Mouse (Mus musculus) forebrain, embryonic 15.5 days (tissue): ENCODE measurements around the gene Rpl29. TPM values are rescaled to one million over a fixed set of nuclear protein-coding genes. Genes with fewer than 3 reads are reported as not detected.

Experiments
- ATAC-seq: fragments of 200-750 bp; cut with Nextera tagmentation; replicated peaks from 2 replicates; pipeline ENCODE4 v1.8.0; 2017; ENCODE audit warnings: mild to moderate bottlenecking, moderate TSS enrichment, moderate library complexity
- H3K27ac ChIP-seq: fragments of 300-500 bp; sonication (generic); replicated peaks from 2 replicates; pipeline ENCODE4 v1.5.1; 2015; ENCODE audit warnings: mild to moderate bottlenecking, inconsistent platforms
- H3K27me3 ChIP-seq: fragments of 300-500 bp; sonication (generic); 2 replicates; pipeline ENCODE4 v1.6.1; 2015; ENCODE audit warnings: inconsistent platforms
- H3K36me3 ChIP-seq: fragments of 300-500 bp; sonication (generic); 2 replicates; pipeline ENCODE4 v1.6.1; 2015; ENCODE audit warnings: mild to moderate bottlenecking, inconsistent platforms
- H3K4me1 ChIP-seq: fragments of 300-500 bp; sonication (generic); 2 replicates; pipeline ENCODE4 v1.6.1; 2015; ENCODE audit warnings: inconsistent platforms
- H3K4me2 ChIP-seq: fragments of 300-500 bp; sonication (generic); replicated peaks from 2 replicates; pipeline ENCODE4 v1.6.1; 2015; ENCODE audit warnings: mild to moderate bottlenecking, inconsistent platforms
- H3K4me3 ChIP-seq: fragments of 300-500 bp; sonication (generic); 2 replicates; pipeline ENCODE4 v1.5.1; 2015; ENCODE audit warnings: mild to moderate bottlenecking, inconsistent platforms
- H3K9ac ChIP-seq: fragments of 300-500 bp; sonication (generic); replicated peaks from 2 replicates; pipeline ENCODE4 v1.6.1; 2015; ENCODE audit warnings: mild to moderate bottlenecking, inconsistent platforms
- H3K9me3 ChIP-seq: fragments of 300-500 bp; sonication (generic); 2 replicates; pipeline ENCODE4 v1.6.1; 2016; ENCODE audit warnings: inconsistent platforms
- WGBS: fragments of 180-500 bp; shearing (Covaris S2); methylation state at CpG from one replicate; pipeline ENCODE4 v1.1.7; 2015; ENCODE audit warnings: mixed read lengths; 5-methylcytosine and 5-hydroxymethylcytosine counted together
- polyA plus RNA-seq: library from polyadenylated mRNA; unstranded; fragments of >200 nt; fragmentation: Nextera tagmentation; extraction: Ambion mirVana; gene quantifications from 2 replicates; pipeline ENCODE4 v1.2.1, GENCODE M21; 2015

Rpl29 gene
- polyA plus RNA-seq, 1 experiment from 2014 or later = 615 TPM

GRCm38 (mm10) chr9:106477649-106478048, 48.4 kb downstream of the Rpl29 start:
- Histone ChIP-seq H3K27ac (no peak overlapping the region), H3K4me3 (peak overlapping the region; percentile 67), H3K4me1 (peaks cover 32% of the 10 kb centered on the region), H3K36me3 (peaks cover under 1% of the 10 kb centered on the region; the same call in 1 of the 2 replicates), H3K9me3 (no peaks in the 10 kb centered on the region), H3K4me2 (peak overlapping the region; percentile 79), H3K27me3 (no peaks in the 10 kb centered on the region), H3K9ac (peak overlapping the region; percentile 50)
- ATAC-seq = no peak
- 4% methylated on average over 16 of the region's 16 CpGs for WGBS

GRCm38 (mm10) chr9:106478101-106478500, 48.8 kb downstream of the Rpl29 start:
- Histone ChIP-seq H3K4me3 (peak overlapping the region; percentile 67), H3K9me3 (no peaks in the 10 kb centered on the region), H3K9ac (peak overlapping the region; percentile 50), H3K4me2 (peak overlapping the region; percentile 79), H3K27ac (no peak overlapping the region), H3K27me3 (no peaks in the 10 kb centered on the region), H3K4me1 (peaks cover 32% of the 10 kb centered on the region), H3K36me3 (peaks cover 5% of the 10 kb centered on the region)
- ATAC-seq = no peak
- 84% methylated on average over 9 of the region's 9 CpGs for WGBS

DNA sequence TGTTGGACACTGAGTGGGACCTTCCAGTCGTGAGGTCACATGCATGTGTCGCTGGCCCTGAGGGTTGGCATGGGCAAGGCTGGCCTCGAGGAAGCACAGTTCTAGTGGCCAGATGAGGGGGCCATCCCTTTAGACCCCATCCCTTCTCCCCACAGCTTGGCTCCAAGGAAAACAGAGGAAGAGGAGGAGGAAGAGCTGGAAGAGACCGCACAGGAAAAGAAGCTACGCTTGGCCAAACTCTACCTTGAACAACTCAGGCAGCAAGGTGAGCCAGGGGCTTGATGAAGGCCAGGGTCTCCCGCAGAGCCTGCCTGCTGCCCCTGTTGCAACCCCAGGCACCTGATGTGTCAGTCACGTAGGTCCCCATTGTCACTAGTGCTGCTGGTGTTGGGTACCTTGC, 51.3 kb downstream of the Rpl29 start:
- Histone ChIP-seq H3K9ac (no peak overlapping the region), H3K4me1 (peaks cover 23% of the 10 kb centered on the region), H3K4me2 (no peak overlapping the region), H3K36me3 (peaks cover 24% of the 10 kb centered on the region), H3K27me3 (no peaks in the 10 kb centered on the region), H3K4me3 (no peak overlapping the region), H3K27ac (no peak overlapping the region), H3K9me3 (no peaks in the 10 kb centered on the region)
- no peak for ATAC-seq
- 97% methylated on average over 7 of the region's 7 CpGs for WGBS

DNA sequence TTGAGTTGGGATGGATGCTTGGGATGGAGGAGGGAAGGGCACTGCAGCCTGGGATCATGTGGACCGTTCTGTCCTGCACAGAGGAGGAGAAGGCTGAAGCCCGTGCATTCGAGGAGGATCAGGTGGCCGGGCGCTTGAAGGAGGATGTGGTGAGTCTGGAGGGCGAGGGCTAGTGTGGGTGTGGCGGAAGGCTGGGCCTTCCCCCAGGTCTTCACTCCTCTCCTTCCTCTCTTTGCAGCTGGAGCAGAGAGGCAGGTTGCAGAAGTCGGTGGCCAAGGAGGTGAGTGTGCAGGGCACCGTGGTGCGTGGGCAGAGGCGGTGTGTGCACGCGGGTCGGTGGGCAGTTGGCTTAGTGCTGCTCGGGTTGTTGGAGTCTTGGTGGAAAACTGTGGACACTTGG, 51.8 kb downstream of the Rpl29 start:
- Histone ChIP-seq H3K27ac (no peak overlapping the region), H3K4me3 (no peak overlapping the region), H3K9me3 (no peaks in the 10 kb centered on the region), H3K4me1 (peaks cover 22% of the 10 kb centered on the region), H3K27me3 (no peaks in the 10 kb centered on the region), H3K9ac (no peak overlapping the region), H3K4me2 (no peak overlapping the region), H3K36me3 (peaks cover 24% of the 10 kb centered on the region)
- ATAC-seq = no peak
- WGBS = 95% methylated on average over 15 of the region's 15 CpGs

Other genes starting within 250 kb of the Rpl29 start
- gene Ppm1m, start 229.7 kb upstream of the Rpl29 start, polyA plus RNA-seq = 15.4 and 15.8 TPM in 2 replicates
- 54.8 and 57.3 TPM in 2 replicates for gene Twf2, start 226.3 kb upstream of the Rpl29 start, polyA plus RNA-seq
- gene Tlr9, start 206.9 kb upstream of the Rpl29 start, polyA plus RNA-seq = not detected in 2 replicates
- 93.6 and 101 TPM in 2 replicates for gene Alas1, start 180.8 kb upstream of the Rpl29 start, polyA plus RNA-seq
- gene Poc1a, start 148.4 kb upstream of the Rpl29 start, polyA plus RNA-seq = 13.1 and 13.4 TPM in 2 replicates
- gene Dusp7, start 60.8 kb upstream of the Rpl29 start, polyA plus RNA-seq = 9.2 and 10.4 TPM in 2 replicates
- 33.1 and 36.4 TPM in 2 replicates for gene Acy1, start 8.9 kb downstream of the Rpl29 start, polyA plus RNA-seq
- gene Abhd14b, start 18.0 kb downstream of the Rpl29 start, polyA plus RNA-seq = 5.6 and 6.9 TPM in 2 replicates
- gene Abhd14a, start 18.2 kb downstream of the Rpl29 start, polyA plus RNA-seq = 64.8 and 68.5 TPM in 2 replicates
- gene Pcbp4, start 23.8 kb downstream of the Rpl29 start, polyA plus RNA-seq = 251 and 266 TPM in 2 replicates
- 0.64 and 0.75 TPM in 2 replicates for gene Gpr62, start 36.5 kb downstream of the Rpl29 start, polyA plus RNA-seq
- 57.9 and 60.9 TPM in 2 replicates for gene Rrp9, start 46.5 kb downstream of the Rpl29 start, polyA plus RNA-seq
- 0.41 and 0.47 TPM in 2 replicates for gene Parp3, start 47.5 kb downstream of the Rpl29 start, polyA plus RNA-seq
- gene Iqcf1, start 70.5 kb downstream of the Rpl29 start, polyA plus RNA-seq = not detected in 2 replicates
- gene Iqcf5, start 85.1 kb downstream of the Rpl29 start, polyA plus RNA-seq = not detected in 2 replicates
- not detected in 2 replicates for gene Iqcf3, start 132.2 kb downstream of the Rpl29 start, polyA plus RNA-seq
- gene Iqcf4, start 141.5 kb downstream of the Rpl29 start, polyA plus RNA-seq = not detected in 2 replicates
- not detected in 2 replicates for gene Iqcf6, start 197.1 kb downstream of the Rpl29 start, polyA plus RNA-seq
- 9.2 and 9.7 TPM in 2 replicates for gene Grm2, start 226.6 kb downstream of the Rpl29 start, polyA plus RNA-seq